Mouse (Mus musculus): ENCODE data around the gene Thnsl2. TPM values are rescaled to one million over a fixed set of nuclear protein-coding genes. Genes with fewer than 3 reads are reported as not detected.

Gene Thnsl2
- 1.8 TPM for polyA plus RNA-seq (2017; shearing (Covaris generic))

DNA sequence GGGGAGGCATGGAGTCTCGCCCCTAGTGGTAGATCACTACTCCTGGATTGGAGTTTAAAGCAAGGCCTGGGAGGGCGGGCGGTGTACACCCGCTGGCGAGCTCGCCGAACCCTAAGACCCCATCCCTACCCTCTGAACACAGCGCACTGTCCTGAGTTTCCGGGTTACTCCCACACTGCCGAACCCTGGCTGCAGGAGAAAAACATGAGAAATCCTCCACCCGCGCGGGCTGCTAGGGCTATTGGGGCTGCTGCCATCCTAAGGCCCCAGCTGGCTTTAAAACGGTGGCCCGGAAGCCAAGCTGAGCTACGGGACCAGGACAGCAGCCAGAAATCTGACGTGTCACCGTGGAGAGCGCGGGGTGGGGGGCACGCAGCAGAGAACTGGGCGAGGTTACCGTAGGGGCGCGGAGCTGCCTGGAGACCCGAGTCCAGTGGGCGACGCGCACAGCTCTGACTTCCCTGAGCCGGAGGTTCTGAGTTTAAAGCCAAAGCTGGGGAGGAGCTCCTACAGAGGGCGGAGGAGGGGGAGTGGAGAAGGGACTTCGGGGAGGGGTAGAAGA lies at the start of gene Thnsl2:
Gene Thnsl2 (minus strand): TSS at position 546 of the 562 bp plus-strand sequence.

Other genes with a start within 250 kb of the Thnsl2 start
- not detected for gene Tex37, start 225.5 kb downstream of the Thnsl2 start, polyA plus RNA-seq (2017; shearing (Covaris generic))
- not detected for gene Foxi3, start 187.9 kb downstream of the Thnsl2 start, polyA plus RNA-seq (2017; shearing (Covaris generic))
- gene Fabp1, start 55.4 kb upstream of the Thnsl2 start, polyA plus RNA-seq (2017; shearing (Covaris generic)) = not detected
- gene Krcc1, start 127.2 kb upstream of the Thnsl2 start, polyA plus RNA-seq (2017; shearing (Covaris generic)) = 44.2 TPM
- gene Smyd1, start 177.8 kb upstream of the Thnsl2 start, polyA plus RNA-seq (2017; shearing (Covaris generic)) = not detected
- gene Cd8b1, start 178.3 kb upstream of the Thnsl2 start, polyA plus RNA-seq (2017; shearing (Covaris generic)) = 21.1 TPM
- gene Cd8a, start 229.0 kb upstream of the Thnsl2 start, polyA plus RNA-seq (2017; shearing (Covaris generic)) = 0.11 TPM

All from naive thymus-derived CD4-positive, alpha-beta T cell, adult 5 months (primary cell).